ENCODE assay signal across 10 mouse cellular contexts in genomic region chr5:140743706-140744131, GRCm38 (mm10). TPM values are rescaled to one million over a fixed set of nuclear protein-coding genes. Genes with fewer than 3 reads are reported as not detected.
DNase-seq lines count a peak whose midpoint lies in the region; ATAC-seq lines count a peak whose summit lies in the region.
"Had no signal": no experiment of that assay in that cellular context is flagged by ENCODE, and none has a peak within 500 bp of the region (broad histone marks: within the 10 kb centered on the region; RNA-seq: fewer than 3 reads in every experiment).

No protein-coding gene starts in this region.

- H3K36me3 ChIP-seq in hindbrain, embryonic 10.5 days: no peaks in the 10 kb centered on the region
- no peaks in the 10 kb centered on the region for H3K36me3 ChIP-seq in hindbrain, embryonic 12.5 days
- no peaks in the 10 kb centered on the region for H3K36me3 ChIP-seq in kidney, embryonic 16.5 days (ENCODE audit: insufficient read depth, low read length)
- H3K36me3 ChIP-seq: G1E; limb, embryonic 15.5 days had no signal

- peak; percentile 27 for DNase-seq in hindbrain, embryonic 10.5 days (ENCODE audit: low spot score)
- peak; percentile 41 for DNase-seq in thymus, postnatal 4 days
- DNase-seq in thymus, postnatal 36 days: no peak
- DNase-seq in layer of hippocampus, adult 11-12 months (ENCODE audit: low spot score): no peak
- DNase-seq in spleen, postnatal 10 days (ENCODE audit: low spot score in 2 of 2): no peak

- no peak for ATAC-seq in hindbrain, embryonic 12.5 days (ENCODE audit: low FRiP score)
- peak; percentile 24; the same call in 1 of the 2 replicates for ATAC-seq in granulocyte monocyte progenitor cell, adult 5-6 weeks (replicated peaks; ENCODE audit: poor library complexity, severe bottlenecking)
- no peak for ATAC-seq in kidney, embryonic 16.5 days (ENCODE audit: low FRiP score, low TSS enrichment)

- no peak overlapping the region for H3K4me2 ChIP-seq in hindbrain, embryonic 12.5 days (replicated peaks)
- no peak overlapping the region for H3K4me2 ChIP-seq in kidney, embryonic 16.5 days (replicated peaks; ENCODE audit: low read depth, low read length)
- H3K4me2 ChIP-seq: limb, embryonic 15.5 days had no signal

- H3K4me3 ChIP-seq in hindbrain, embryonic 10.5 days: 0 out of 2 replicates have a peak overlapping the region, but pooled peaks have one; percentile 11
- no peak overlapping the region for H3K4me3 ChIP-seq in hindbrain, embryonic 12.5 days
- no peak overlapping the region for H3K4me3 ChIP-seq in kidney, embryonic 16.5 days (ENCODE audit: low read length)
- H3K4me3 ChIP-seq: limb, embryonic 15.5 days had no signal

- H3K9me3 ChIP-seq in hindbrain, embryonic 10.5 days: no peaks in the 10 kb centered on the region
- H3K9me3 ChIP-seq in hindbrain, embryonic 12.5 days (replicated peaks): no peaks in the 10 kb centered on the region
- no peaks in the 10 kb centered on the region for H3K9me3 ChIP-seq in kidney, embryonic 16.5 days (ENCODE audit: low read length)
- H3K9me3 ChIP-seq: G1E; limb, embryonic 15.5 days had no signal

- H3K27me3 ChIP-seq in hindbrain, embryonic 10.5 days (ENCODE audit: insufficient read depth, poor library complexity, severe bottlenecking): no peaks in the 10 kb centered on the region
- no peaks in the 10 kb centered on the region; the same call in 1 of the 2 replicates for H3K27me3 ChIP-seq in hindbrain, embryonic 12.5 days
- H3K27me3 ChIP-seq in kidney, embryonic 16.5 days (ENCODE audit: insufficient read depth, low read length): no peaks in the 10 kb centered on the region
- H3K27me3 ChIP-seq: limb, embryonic 15.5 days had no signal

- 0 out of 2 replicates have a peak overlapping the region, but pooled peaks have one; percentile 12 for H3K27ac ChIP-seq in hindbrain, embryonic 10.5 days
- H3K27ac ChIP-seq in hindbrain, embryonic 12.5 days: no peak overlapping the region
- H3K27ac ChIP-seq in kidney, embryonic 16.5 days (ENCODE audit: low read length): no peak overlapping the region
- H3K27ac ChIP-seq: limb, embryonic 15.5 days had no signal

- no peak overlapping the region for H3K9ac ChIP-seq in hindbrain, embryonic 12.5 days
- H3K9ac ChIP-seq in kidney, embryonic 16.5 days (replicated peaks; ENCODE audit: low read length): no peak overlapping the region
- H3K9ac ChIP-seq: limb, embryonic 15.5 days had no signal

- H3K4me1 ChIP-seq in hindbrain, embryonic 10.5 days (replicated peaks): peaks cover 22% of the 10 kb centered on the region
- H3K4me1 ChIP-seq in hindbrain, embryonic 12.5 days: peaks cover 2% of the 10 kb centered on the region
- peaks cover 17% of the 10 kb centered on the region for H3K4me1 ChIP-seq in kidney, embryonic 16.5 days (ENCODE audit: insufficient read depth, low read length)

- WGBS in hindbrain, embryonic 10.5 days: 31% methylated on average over 12 of the region's 12 CpGs
- 26% methylated on average over 12 of the region's 12 CpGs for WGBS in hindbrain, embryonic 12.5 days
- 30% methylated on average over 12 of the region's 12 CpGs for WGBS in kidney, embryonic 16.5 days

RNA-seq across cellular contexts. Expression of gene Amz1, which starts 19.8 kb away (rescaled TPM):
- polyA plus RNA-seq in hindbrain, embryonic 10.5 days (2016; fragmentation: Nextera tagmentation; extraction: Ambion mirVana): 0.87 and 1.5 TPM in 2 replicates
- polyA plus RNA-seq in hindbrain, embryonic 12.5 days (2016; fragmentation: Nextera tagmentation; extraction: Ambion mirVana): 1.8 and 2.1 TPM in 2 replicates
- 2.8 and 3.1 TPM in 2 replicates for total RNA-seq in granulocyte monocyte progenitor cell, adult 5-6 weeks (2014; fragmentation: Nextera tagmentation)
- 0.77 and 0.78 TPM in 2 replicates for total RNA-seq in granulocyte monocyte progenitor cell, adult 5-6 weeks (2017)
- 1.6 and 2.4 TPM in 2 replicates for polyA plus RNA-seq in kidney, embryonic 16.5 days (2015; fragmentation: Nextera tagmentation; extraction: Ambion mirVana)

RNA-seq across cellular contexts. Expression of gene Brat1, which starts 38.9 kb away (rescaled TPM):
- 24.6 and 25.1 TPM in 2 replicates for polyA plus RNA-seq in hindbrain, embryonic 10.5 days (2016; fragmentation: Nextera tagmentation; extraction: Ambion mirVana)
- 22.8 and 25.7 TPM in 2 replicates for polyA plus RNA-seq in hindbrain, embryonic 12.5 days (2016; fragmentation: Nextera tagmentation; extraction: Ambion mirVana)
- total RNA-seq in granulocyte monocyte progenitor cell, adult 5-6 weeks (2014; fragmentation: Nextera tagmentation): 10.2 and 14.3 TPM in 2 replicates
- total RNA-seq in granulocyte monocyte progenitor cell, adult 5-6 weeks (2017): 7.3 and 8.2 TPM in 2 replicates
- 28.2 and 30.9 TPM in 2 replicates for polyA plus RNA-seq in kidney, embryonic 16.5 days (2015; fragmentation: Nextera tagmentation; extraction: Ambion mirVana)

RNA-seq across cellular contexts. Expression of gene Iqce, which starts 41.5 kb away (rescaled TPM):
- polyA plus RNA-seq in hindbrain, embryonic 10.5 days (2016; fragmentation: Nextera tagmentation; extraction: Ambion mirVana): 24.5 and 29.1 TPM in 2 replicates
- 31.3 and 31.7 TPM in 2 replicates for polyA plus RNA-seq in hindbrain, embryonic 12.5 days (2016; fragmentation: Nextera tagmentation; extraction: Ambion mirVana)
- total RNA-seq in granulocyte monocyte progenitor cell, adult 5-6 weeks (2014; fragmentation: Nextera tagmentation): 13.4 and 26.7 TPM in 2 replicates
- 5.3 and 10.0 TPM in 2 replicates for total RNA-seq in granulocyte monocyte progenitor cell, adult 5-6 weeks (2017)
- 26.0 and 30.7 TPM in 2 replicates for polyA plus RNA-seq in kidney, embryonic 16.5 days (2015; fragmentation: Nextera tagmentation; extraction: Ambion mirVana)

Comparison
In these comparisons a context has a peak if more than half of its experiments do, and no peak if none do; other contexts are left out.
1. DNase-seq: peak in hindbrain, embryonic 10.5 days (single experiment) and thymus, postnatal 4 days (single experiment); none in thymus, postnatal 36 days (0 of 2), layer of hippocampus, adult 11-12 months (single experiment) and spleen, postnatal 10 days (0 of 2).